Mouse (Mus musculus): ENCODE measurements around the gene Supt4a. TPM values are rescaled to one million over a fixed set of nuclear protein-coding genes. Genes with fewer than 3 reads are reported as not detected.
A peak's percentile ranks its signal among the peaks of the same experiment; 100 is the strongest.

Gene Supt4a
- 59.9 and 63.8 TPM in 2 replicates for total RNA-seq (2014; rRNA removed)
- polyA plus RNA-seq (2012; rRNA removed), result 41.9 and 46.5 TPM in 2 replicates

- peak within 1 kb of the TSS; percentile 81 for H3K9ac ChIP-seq (ENCODE audit: low read depth, low read length)
- TF ChIP-seq CTCF (IDR thresholded peaks at IDR 0.05; ENCODE audit: low read depth, low read length), result no peak
- peak; percentile 83 for TF ChIP-seq POLR2A (IDR thresholded peaks at IDR 0.05; ENCODE audit: extremely low read depth, insufficient read depth, low read length)
- H3K4me3 ChIP-seq (ENCODE audit: insufficient read depth, low read depth, low read length), result peak within 1 kb of the TSS; percentile 94
- peaks cover 8% of the 10 kb centered on the region; the same call in 1 of the 2 replicates for H3K4me1 ChIP-seq (ENCODE audit: control insufficient read depth, insufficient read depth, low read length)
- peak; percentile 85 for DNase-seq (ENCODE audit: extremely low read depth, low read depth, low spot score)
- peaks cover 11% of the 10 kb centered on the region for H3K36me3 ChIP-seq (ENCODE audit: control insufficient read depth, insufficient read depth, low read length)
- peaks cover 6% of the 10 kb centered on the region; the same call in 1 of the 2 replicates for H3K79me2 ChIP-seq (ENCODE audit: control insufficient read depth, insufficient read depth, low read length)
- WGBS, result under 1% methylated on average over 57 of the region's 57 CpGs
- peak within 1 kb of the TSS; percentile 75 for H3K27ac ChIP-seq (replicated peaks; ENCODE audit: insufficient read depth, low read depth, low read length)
- no peaks in the 10 kb centered on the region for H3K27me3 ChIP-seq (ENCODE audit: control insufficient read depth, insufficient read depth, low read length)
These were observed at the start of gene Supt4a for GRCm38 (mm10) chr11:87737175-87737740. Supt4a (plus strand) TSS chr11:87737552.

GRCm38 (mm10) chr11:87688478-87689203 lies 48.7 kb upstream of the Supt4a start:
- 48% methylated on average over 11 of the region's 11 CpGs for WGBS
- H3K36me3 ChIP-seq (ENCODE audit: control insufficient read depth, insufficient read depth, low read length), result no peaks in the 10 kb centered on the region
- TF ChIP-seq CTCF (IDR thresholded peaks at IDR 0.05; ENCODE audit: low read depth, low read length) (no peak), POLR2A (IDR thresholded peaks at IDR 0.05; ENCODE audit: extremely low read depth, insufficient read depth, low read length) (no peak)
- H3K79me2 ChIP-seq (ENCODE audit: control insufficient read depth, insufficient read depth, low read length), result peaks cover 9% of the 10 kb centered on the region; the same call in 1 of the 2 replicates
- H3K4me1 ChIP-seq (ENCODE audit: control insufficient read depth, insufficient read depth, low read length), result peaks cover 49% of the 10 kb centered on the region
- DNase-seq (ENCODE audit: extremely low read depth, low read depth, low spot score), result no peak
- H3K27me3 ChIP-seq (ENCODE audit: control insufficient read depth, insufficient read depth, low read length), result no peaks in the 10 kb centered on the region
- no peak overlapping the region for H3K4me3 ChIP-seq (ENCODE audit: insufficient read depth, low read depth, low read length)
- no peak overlapping the region for H3K9ac ChIP-seq (ENCODE audit: low read depth, low read length)
- H3K27ac ChIP-seq (replicated peaks; ENCODE audit: insufficient read depth, low read depth, low read length), result peak overlapping the region; percentile 47

GRCm38 (mm10) chr11:87689402-87689808 lies 47.9 kb upstream of the Supt4a start:
- TF ChIP-seq POLR2A (IDR thresholded peaks at IDR 0.05; ENCODE audit: extremely low read depth, insufficient read depth, low read length), result no peak
- peaks cover 9% of the 10 kb centered on the region; the same call in 1 of the 2 replicates for H3K79me2 ChIP-seq (ENCODE audit: control insufficient read depth, insufficient read depth, low read length)
- H3K4me1 ChIP-seq (ENCODE audit: control insufficient read depth, insufficient read depth, low read length), result peaks cover 49% of the 10 kb centered on the region
- peak overlapping the region; percentile 5; the same call in 1 of the 2 replicates for H3K4me3 ChIP-seq (ENCODE audit: insufficient read depth, low read depth, low read length)
- peak; percentile 98 for DNase-seq (ENCODE audit: extremely low read depth, low read depth, low spot score)
- H3K27me3 ChIP-seq (ENCODE audit: control insufficient read depth, insufficient read depth, low read length), result no peaks in the 10 kb centered on the region
- no peaks in the 10 kb centered on the region for H3K36me3 ChIP-seq (ENCODE audit: control insufficient read depth, insufficient read depth, low read length)
- 6% methylated on average over 7 of the region's 7 CpGs for WGBS
- no peak overlapping the region for H3K9ac ChIP-seq (ENCODE audit: low read depth, low read length)
- H3K27ac ChIP-seq (replicated peaks; ENCODE audit: insufficient read depth, low read depth, low read length), result peak overlapping the region; percentile 62

DNA sequence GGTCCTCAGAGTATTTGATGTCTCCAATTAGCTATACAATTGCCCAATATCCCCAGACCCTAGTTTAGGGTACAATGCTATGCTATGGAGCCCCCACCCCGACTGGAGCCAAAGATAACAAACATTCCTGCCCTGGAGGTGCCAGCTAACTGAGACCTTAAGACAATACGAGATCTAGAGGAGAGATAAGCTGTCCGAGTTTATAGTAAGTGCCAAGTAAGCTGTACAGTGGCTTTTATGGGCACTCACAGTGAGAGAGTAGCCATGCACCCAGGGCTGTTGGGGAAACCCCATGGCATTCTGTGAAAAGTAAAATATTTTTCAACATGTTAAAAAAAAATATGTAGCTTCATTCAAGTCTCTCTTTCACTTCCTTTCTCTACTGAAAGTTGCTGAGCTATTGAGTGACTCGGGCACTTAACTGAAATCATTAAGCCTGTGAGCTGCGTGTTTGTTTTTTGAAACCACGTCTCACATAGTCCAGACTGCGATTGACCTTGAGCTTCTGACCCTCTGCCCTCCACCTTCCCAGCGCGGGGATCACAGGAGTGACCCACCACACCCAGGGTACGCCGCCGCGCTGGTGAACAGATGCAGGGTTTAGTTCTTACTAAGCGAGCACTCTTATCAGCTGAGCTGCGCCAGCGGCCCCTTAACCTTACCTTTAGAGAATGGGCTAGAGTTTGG lies 47.2 kb upstream of the Supt4a start:
- DNase-seq (ENCODE audit: extremely low read depth, low read depth, low spot score), result peak; percentile 94
- Histone ChIP-seq H3K4me1 (ENCODE audit: control insufficient read depth, insufficient read depth, low read length) (peaks cover 49% of the 10 kb centered on the region), H3K27me3 (ENCODE audit: control insufficient read depth, insufficient read depth, low read length) (no peaks in the 10 kb centered on the region), H3K27ac (replicated peaks; ENCODE audit: insufficient read depth, low read depth, low read length) (peak overlapping the region; percentile 62), H3K4me3 (ENCODE audit: insufficient read depth, low read depth, low read length) (no peak overlapping the region; the same call in 1 of the 2 replicates), H3K79me2 (ENCODE audit: control insufficient read depth, insufficient read depth, low read length) (peaks cover 10% of the 10 kb centered on the region; the same call in 1 of the 2 replicates), H3K36me3 (ENCODE audit: control insufficient read depth, insufficient read depth, low read length) (no peaks in the 10 kb centered on the region), H3K9ac (ENCODE audit: low read depth, low read length) (peak overlapping the region; percentile 41)
- WGBS, result 16% methylated on average over 16 of the region's 16 CpGs
- TF ChIP-seq POLR2A (IDR thresholded peaks at IDR 0.05; ENCODE audit: extremely low read depth, insufficient read depth, low read length), result no peak
- no peak for TF ChIP-seq CTCF (IDR thresholded peaks at IDR 0.05; ENCODE audit: low read depth, low read length)

- no peaks in the 10 kb centered on the region for H3K36me3 ChIP-seq (ENCODE audit: control insufficient read depth, insufficient read depth, low read length)
- peak overlapping the region; percentile 21; the same call in 1 of the 2 replicates for H3K27ac ChIP-seq (replicated peaks; ENCODE audit: insufficient read depth, low read depth, low read length)
- 33% methylated on average over 14 of the region's 14 CpGs for WGBS
- no peaks in the 10 kb centered on the region for H3K27me3 ChIP-seq (ENCODE audit: control insufficient read depth, insufficient read depth, low read length)
- H3K9ac ChIP-seq (ENCODE audit: low read depth, low read length), result no peak overlapping the region
- peaks cover 35% of the 10 kb centered on the region for H3K4me1 ChIP-seq (ENCODE audit: control insufficient read depth, insufficient read depth, low read length)
- H3K4me3 ChIP-seq (ENCODE audit: insufficient read depth, low read depth, low read length), result no peak overlapping the region
- DNase-seq (ENCODE audit: extremely low read depth, low read depth, low spot score), result no peak
- H3K79me2 ChIP-seq (ENCODE audit: control insufficient read depth, insufficient read depth, low read length), result peaks cover 13% of the 10 kb centered on the region; the same call in 1 of the 2 replicates
- no peak for TF ChIP-seq POLR2A (IDR thresholded peaks at IDR 0.05; ENCODE audit: extremely low read depth, insufficient read depth, low read length)
- TF ChIP-seq CTCF (IDR thresholded peaks at IDR 0.05; ENCODE audit: low read depth, low read length), result no peak
These were observed 40.1 kb upstream of the Supt4a start for GRCm38 (mm10) chr11:87697131-87697682.

Measured in liver, adult 2 months (tissue).